Mouse (Mus musculus): ENCODE measurements around the gene R3hdm2.

- TF ChIP-seq CTCF (IDR thresholded peaks at IDR 0.05) = peak; percentile 61
- no peak for TF ChIP-seq EP300 (IDR thresholded peaks at IDR 0.05)
Measured at GRCm38 (mm10) chr10:127479131-127479530, 99.0 kb downstream of the R3hdm2 start.
